Mouse (Mus musculus) gastrocnemius, adult 2 months (tissue): ENCODE measurements around the gene St7l. TPM values are rescaled to one million over a fixed set of nuclear protein-coding genes. Genes with fewer than 3 reads are reported as not detected.

Experiments used
- DNase-seq: peaks from one replicate; pipeline ENCODE4 v3.0.0; 2022
- H3K27ac ChIP-seq: fragments of 200-600 bp; 2 replicates; pipeline ENCODE4 v1.8.1; 2022; ENCODE audit warnings: mild to moderate bottlenecking
- H3K4me3 ChIP-seq: fragments of 200-600 bp; 2 replicates; pipeline ENCODE4 v1.8.1; 2022; ENCODE audit warnings: mild to moderate bottlenecking, moderate library complexity
- CTCF ChIP-seq: fragments of 200-600 bp; IDR thresholded peaks from 2 replicates; pipeline ENCODE4 v1.8.1; 2022; ENCODE audit warnings: antibody characterized with exemption, mild to moderate bottlenecking, moderate library complexity
- intact Hi-C: fragments of 180-260 bp; cut with DNase I; formaldehyde crosslinking; loops from one replicate; pipeline ENCODE4 v1.15.1; 2025
- total RNA-seq, 2 experiments: library from RNA; stranded (reverse); gene quantifications; 2 replicates each; pipeline ENCODE4 v1.2.3; 2021

The St7l gene
- total RNA-seq, 2 experiments from 2014 or later, result 23.3 to 23.4 TPM

DNA sequence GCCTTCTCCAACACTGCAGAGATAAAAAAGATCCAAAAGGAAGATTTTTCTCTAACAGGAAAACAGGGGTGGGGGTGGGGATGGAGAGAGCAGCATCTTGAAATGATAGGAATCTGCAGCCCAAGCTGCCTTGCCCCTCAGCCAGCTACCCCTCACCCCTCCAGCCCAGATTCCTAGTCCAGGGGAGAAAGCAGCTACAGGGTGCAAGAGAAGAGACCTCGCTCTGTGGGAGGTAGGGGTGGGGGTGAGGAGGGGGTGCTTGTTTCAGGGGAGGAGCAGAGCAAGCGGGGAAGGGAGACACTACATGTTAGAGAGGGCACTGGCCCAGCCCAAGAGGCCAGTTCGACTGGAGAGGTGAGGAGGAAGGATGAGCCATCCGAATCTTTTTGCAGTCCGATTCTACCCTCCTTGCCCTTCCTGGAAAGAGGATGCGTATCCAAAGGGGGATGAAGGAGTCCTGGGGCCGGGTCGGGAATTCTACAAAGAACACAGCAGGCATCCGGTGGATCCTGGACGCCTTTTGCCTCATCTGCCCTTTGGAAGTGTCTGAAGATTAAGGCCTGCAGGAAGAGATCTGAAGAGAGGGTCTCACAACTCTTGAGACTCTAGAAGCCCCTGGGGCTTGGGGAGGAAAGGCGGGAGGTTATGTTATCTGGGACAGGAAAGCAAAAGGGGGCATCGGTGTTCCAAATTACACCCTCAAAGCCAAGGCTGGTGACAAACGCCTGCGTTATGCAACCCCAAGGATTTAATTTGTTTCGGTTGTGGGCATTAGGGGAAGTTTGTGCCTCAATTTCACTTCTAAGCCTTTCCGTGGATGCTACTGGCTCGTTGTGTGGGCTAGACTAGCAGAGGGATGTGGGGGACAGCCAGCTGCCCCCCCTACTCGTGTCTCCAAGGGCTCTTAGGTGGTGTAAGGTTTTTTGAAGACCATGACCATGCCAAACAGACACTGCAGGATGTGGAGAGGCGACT lies 96.5 kb downstream of the St7l start:
- DNase-seq, result no peak
- Histone ChIP-seq H3K27ac (no peak overlapping the region), H3K4me3 (no peak overlapping the region)
- no peak for TF ChIP-seq CTCF
- intact Hi-C loops, result no loop called here

DNA sequence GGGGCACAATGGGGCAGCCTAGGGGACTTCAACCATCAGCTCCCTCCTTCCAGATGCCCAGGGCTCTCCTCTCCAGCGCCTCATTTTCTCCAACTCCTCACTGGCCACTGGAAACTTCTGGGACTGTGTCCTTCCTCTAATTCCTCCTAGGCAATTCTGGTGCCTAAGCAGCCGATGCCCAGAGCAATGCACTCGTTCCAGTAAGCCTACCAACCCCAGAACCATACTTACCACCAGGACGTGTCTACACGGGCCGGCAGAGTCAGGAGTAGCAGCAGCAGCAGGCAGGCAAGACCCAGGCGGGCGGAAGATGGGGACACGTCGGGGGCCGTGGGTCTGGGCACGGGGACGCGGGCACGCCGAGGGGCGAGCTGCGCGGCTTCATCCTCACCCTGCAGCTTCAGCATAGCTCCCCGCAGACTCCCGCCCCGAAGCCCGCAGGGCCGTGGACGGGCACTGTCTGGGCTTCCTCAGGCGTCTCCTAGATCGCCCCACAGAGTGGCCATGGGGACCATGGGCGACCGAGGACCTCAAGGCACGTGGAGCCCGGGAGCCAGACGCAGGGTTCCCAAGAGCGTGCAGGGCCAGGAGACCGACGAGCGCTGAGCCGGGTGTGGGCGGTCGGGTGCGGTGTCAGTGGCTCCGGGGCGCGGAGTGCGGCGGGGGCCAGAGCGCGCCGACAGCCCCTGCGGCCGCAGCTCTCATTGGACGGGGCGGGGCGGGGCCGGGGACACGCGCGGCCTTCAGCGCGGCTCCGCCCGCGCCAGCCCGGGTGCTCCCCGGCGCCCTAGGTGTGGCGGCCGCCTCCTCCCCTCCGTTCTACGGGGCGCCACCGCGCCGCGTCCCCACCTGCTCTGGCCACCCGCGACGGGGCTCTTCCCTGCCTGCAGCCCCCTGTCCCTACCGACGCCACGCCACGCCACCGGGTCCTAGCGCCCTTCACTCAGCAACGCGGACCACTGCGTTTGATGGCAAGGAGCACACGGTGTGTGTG lies 97.6 kb downstream of the St7l start, which contains the start of gene Wnt2b:
Gene Wnt2b (minus strand): TSS at position 856 of the 994 bp plus-strand sequence.
- DNase-seq, result peak; percentile 52
- peak within 1 kb of the TSS; percentile 73 for H3K4me3 ChIP-seq
- no peak for TF ChIP-seq CTCF
- intact Hi-C loops, result no loop called here
- no peak within 1 kb of the TSS for H3K27ac ChIP-seq

- intact Hi-C loops, result no loop called here
- peak; percentile 39 for DNase-seq
- Histone ChIP-seq H3K4me3 (peak overlapping the region; percentile 73), H3K27ac (no peak overlapping the region)
- TF ChIP-seq CTCF, result no peak
These were observed 98.4 kb downstream of the St7l start for GRCm38 (mm10) chr3:104962141-104962611.

DNA sequence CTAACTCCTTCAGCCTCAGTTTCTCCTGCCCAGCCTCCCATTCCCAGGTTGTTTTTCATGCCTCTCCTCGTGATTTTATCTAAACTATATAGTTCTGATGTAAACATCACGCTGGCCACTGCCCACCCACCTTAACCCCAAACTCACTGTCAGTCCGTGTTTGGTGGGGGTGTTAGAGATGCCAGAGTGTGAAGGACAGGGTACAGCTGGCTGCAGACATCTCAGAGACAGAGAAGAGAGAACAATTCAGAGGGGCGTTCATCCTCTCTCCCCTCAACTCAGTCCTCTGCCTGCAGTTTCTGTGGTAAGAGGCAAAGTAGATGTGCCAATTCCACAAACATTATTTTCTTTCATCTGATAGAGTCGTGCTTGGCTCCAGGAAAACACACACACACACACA lies 99.1 kb downstream of the St7l start:
- no peak for TF ChIP-seq CTCF
- Histone ChIP-seq H3K27ac (no peak overlapping the region), H3K4me3 (no peak overlapping the region)
- DNase-seq, result no peak
- intact Hi-C loops, result no loop called here

- intact Hi-C loops, result no loop called here
- no peak for TF ChIP-seq CTCF
- Histone ChIP-seq H3K27ac (no peak overlapping the region), H3K4me3 (no peak overlapping the region)
- DNase-seq, result no peak
These were observed 99.8 kb downstream of the St7l start for GRCm38 (mm10) chr3:104963331-104964276.

- intact Hi-C loops, result loop anchor here (5.0 kb wide), 2 partner anchors 98 to 183 kb away; partner anchors contain the start of genes Fam19a3 and Ppm1j
- no peak for DNase-seq
- no peak overlapping the region for H3K4me3 ChIP-seq
- H3K27ac ChIP-seq, result no peak overlapping the region
- TF ChIP-seq CTCF, result no peak
These were observed 101.5 kb downstream of the St7l start for GRCm38 (mm10) chr3:104965070-104965855.

- Histone ChIP-seq H3K4me3 (no peak overlapping the region), H3K27ac (no peak overlapping the region)
- TF ChIP-seq CTCF, result no peak
- DNase-seq, result no peak
- intact Hi-C loops, result loop anchor here (5.0 kb wide), 2 partner anchors 99 to 184 kb away; partner anchors contain the start of genes Fam19a3 and Ppm1j
These were observed 102.3 kb downstream of the St7l start for GRCm38 (mm10) chr3:104965991-104966554.

DNA sequence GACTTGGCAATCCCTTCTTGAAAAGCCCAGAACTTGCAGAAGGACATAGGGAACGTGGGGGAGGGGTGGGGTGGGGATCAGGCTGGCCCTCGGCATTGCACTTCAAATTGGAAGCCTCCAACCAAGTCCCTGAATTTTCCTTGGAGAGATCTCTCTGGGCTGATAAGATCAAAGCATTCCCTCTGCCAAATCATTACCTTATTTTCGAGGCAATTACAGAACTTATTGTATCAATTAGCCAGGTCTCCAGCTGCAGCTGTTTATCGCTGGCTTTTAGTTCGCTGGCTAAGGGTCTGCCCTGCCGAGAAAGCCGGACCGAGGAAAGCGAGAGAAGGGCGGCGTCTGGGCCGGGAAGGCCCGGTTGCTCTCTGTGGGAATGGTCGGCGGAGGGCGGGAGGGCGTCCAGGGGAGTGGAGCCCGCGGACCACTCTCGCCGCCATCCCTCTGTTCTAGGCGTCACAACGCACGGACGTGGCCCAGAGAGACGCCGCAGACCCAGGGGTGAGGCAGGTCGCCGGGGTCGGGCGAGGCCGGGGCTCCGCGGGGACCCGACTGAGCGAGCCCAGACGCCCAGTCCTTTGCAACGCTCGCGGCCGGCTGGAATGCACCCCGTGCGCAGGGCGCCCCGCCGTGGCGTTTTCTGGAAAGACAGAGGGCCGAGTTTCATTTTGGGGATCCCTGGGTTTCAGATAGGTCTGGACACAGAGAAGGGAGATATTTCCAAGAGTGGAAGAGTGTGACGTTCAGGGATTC lies 103.9 kb downstream of the St7l start:
- peak overlapping the region; percentile 91 for H3K4me3 ChIP-seq
- peak overlapping the region; percentile 86 for H3K27ac ChIP-seq
- intact Hi-C loops, result loop anchor here (2.0 to 5.0 kb wide), 3 partner anchors 100 to 253 kb away; partner anchors contain the start of genes Fam19a3 and Ppm1j
- DNase-seq, result peak; percentile 93
- peak; percentile 94 for TF ChIP-seq CTCF

Other genes with a start within 250 kb of the St7l start
- gene Slc16a1, start 225.3 kb upstream of the St7l start, total RNA-seq, result 10 to 100 TPM; 20.9 to 42.1 TPM
- gene Ppm1j, start 82.9 kb upstream of the St7l start, total RNA-seq, result 10 to 100 TPM; 33.3 to 45.6 TPM
- gene Fam19a3, start 82.2 kb upstream of the St7l start, total RNA-seq, result 1 to 10 TPM; 2.7 to 4.2 TPM
- 10 to 100 TPM; 26.1 to 41.6 TPM for gene Rhoc, start 75.6 kb upstream of the St7l start, total RNA-seq
- gene Mov10, start 45.4 kb upstream of the St7l start, total RNA-seq, result 1 to 10 TPM in 1 of 2 experiments, under 1 TPM in 1; 0.38 to 2.5 TPM
- gene Capza1, start 500 bp downstream of the St7l start, total RNA-seq, result 10 to 100 TPM; 23.5 to 25.5 TPM
- under 1 TPM; 0.13 to 0.31 TPM for gene Wnt2b, start 97.9 kb downstream of the St7l start, total RNA-seq
- gene Cttnbp2nl, start 189.1 kb downstream of the St7l start, total RNA-seq, result 1 to 10 TPM; 4.5 to 8.4 TPM
- gene 4930564D02Rik, start 202.8 kb downstream of the St7l start, total RNA-seq, result not detected